In genomic region chr5:74020506-74020905, GRCm38 (mm10) we compare ENCODE assay signal across 28 mouse cellular contexts. TPM values are rescaled to one million over a fixed set of nuclear protein-coding genes. Genes with fewer than 3 reads are reported as not detected.
DNase-seq lines count a peak whose midpoint lies in the region; ATAC-seq lines count a peak whose summit lies in the region.
"Had no signal": no experiment of that assay in that cellular context is flagged by ENCODE, and none has a peak within 500 bp of the region (broad histone marks: within the 10 kb centered on the region; RNA-seq: fewer than 3 reads in every experiment).

No protein-coding gene starts in this region.

- no peaks in the 10 kb centered on the region for H3K36me3 ChIP-seq in hindbrain, embryonic 16.5 days (ENCODE audit: control insufficient read depth, insufficient read depth, low read length)
- H3K36me3 ChIP-seq: midbrain, embryonic 15.5 days had no signal

- H3K9ac ChIP-seq in hindbrain, embryonic 16.5 days (ENCODE audit: low read depth, low read length) = no peak overlapping the region
- H3K9ac ChIP-seq: embryonic facial prominence, embryonic 12.5 days; hindbrain, embryonic 14.5 days; limb, embryonic 12.5 days; liver, embryonic 15.5 days; lung, embryonic 14.5 days; midbrain, embryonic 15.5 days; neural tube, embryonic 12.5 days; stomach, embryonic 15.5 days had no signal

- no peaks in the 10 kb centered on the region for H3K27me3 ChIP-seq in hindbrain, embryonic 16.5 days (replicated peaks; ENCODE audit: control insufficient read depth, insufficient read depth, low read length)
- H3K27me3 ChIP-seq: embryonic facial prominence, embryonic 12.5 days; limb, embryonic 12.5 days; liver, embryonic 15.5 days; midbrain, embryonic 15.5 days; neural tube, embryonic 12.5 days; stomach, embryonic 15.5 days had no signal

- no peak overlapping the region for H3K4me2 ChIP-seq in hindbrain, embryonic 16.5 days (ENCODE audit: low read length)
- H3K4me2 ChIP-seq: embryonic facial prominence, embryonic 12.5 days; heart, embryonic 11.5 days; hindbrain, embryonic 14.5 days; limb, embryonic 12.5 days; liver, embryonic 15.5 days; lung, embryonic 14.5 days; midbrain, embryonic 15.5 days; neural tube, embryonic 12.5 days; stomach, embryonic 15.5 days had no signal

- no peak overlapping the region for H3K4me3 ChIP-seq in hindbrain, embryonic 16.5 days (ENCODE audit: low read length)
- H3K4me3 ChIP-seq: embryonic facial prominence, embryonic 12.5 days; limb, embryonic 12.5 days; liver, embryonic 15.5 days; midbrain, embryonic 15.5 days; neural tube, embryonic 12.5 days; stomach, embryonic 15.5 days had no signal

- no peak overlapping the region for H3K27ac ChIP-seq in hindbrain, embryonic 16.5 days (ENCODE audit: low read depth, low read length)
- H3K27ac ChIP-seq: embryonic facial prominence, embryonic 12.5 days; hindbrain, embryonic 14.5 days; limb, embryonic 12.5 days; liver, embryonic 15.5 days; midbrain, embryonic 15.5 days; neural tube, embryonic 12.5 days had no signal

- H3K4me1 ChIP-seq in hindbrain, embryonic 16.5 days (ENCODE audit: control insufficient read depth, insufficient read depth, low read depth, low read length) = no peaks in the 10 kb centered on the region
- H3K4me1 ChIP-seq: embryonic facial prominence, embryonic 12.5 days; limb, embryonic 12.5 days; liver, embryonic 15.5 days; stomach, embryonic 15.5 days had no signal

- WGBS in hindbrain, embryonic 16.5 days = 90% methylated on average over 4 of the region's 4 CpGs

- H3K9me3 ChIP-seq in hindbrain, embryonic 16.5 days (ENCODE audit: control insufficient read depth, low read length) = no peaks in the 10 kb centered on the region
- H3K9me3 ChIP-seq: liver, embryonic 15.5 days; midbrain, embryonic 15.5 days; neural tube, embryonic 12.5 days; stomach, embryonic 15.5 days had no signal

- DNase-seq in heart, adult 18-20 months = peak; percentile 29 to 31
- DNase-seq in heart, postnatal 4 days = no peak
- DNase-seq in adrenal gland, postnatal 36 days = peak; percentile 38 to 58
- peak; percentile 52 for DNase-seq in gastrocnemius, postnatal 10 days
- DNase-seq in left cerebral cortex, adult 9 months (ENCODE audit: low spot score in 2 of 2) = no peak
- DNase-seq: B cell, adult 2 months; cerebellum, adult 11 months; cerebellum, adult 9-10 months; cerebellum, postnatal 36 days; embryo, embryonic 11 days; kidney, adult 11 months; kidney, postnatal 14 days; layer of hippocampus, adult 9-11 months; lung, postnatal 14 days; retina, postnatal 1 day; right cerebral cortex, postnatal 14 days had no signal

- no peak for ATAC-seq in hindbrain, embryonic 16.5 days
- ATAC-seq: forebrain, embryonic 14.5 days; inflammation-experienced regulatory T-cells, adult 6 months; midbrain, embryonic 15.5 days had no signal

RNA-seq across cellular contexts. Expression of gene Usp46, which starts 47.7 kb away (rescaled TPM):
- total RNA-seq in heart, adult 18-20 months (2021) = 10 to 100 TPM; 34.8 to 38.2 TPM
- total RNA-seq in heart, postnatal 4 days (2021) = 10 to 100 TPM; 60.5 to 66.8 TPM
- 10 to 100 TPM; 31.6 to 39.7 TPM for total RNA-seq in adrenal gland, postnatal 36 days (2021)
- total RNA-seq in gastrocnemius, postnatal 10 days (2021) = 10 to 100 TPM; 21.7 to 21.8 TPM
- polyA plus RNA-seq in hindbrain, embryonic 16.5 days (2015; fragmentation: Nextera tagmentation; extraction: Ambion mirVana) = 37.7 and 40.6 TPM in 2 replicates

Comparison
In these comparisons a context has a peak if more than half of its experiments do, and no peak if none do; other contexts are left out.
1. DNase-seq: peak in heart, adult 18-20 months (2 of 2), adrenal gland, postnatal 36 days (2 of 2) and gastrocnemius, postnatal 10 days (single experiment); none in heart, postnatal 4 days (single experiment) and left cerebral cortex, adult 9 months (0 of 2).